Mouse (Mus musculus) stomach, postnatal 0 days (tissue): Measurements from ENCODE around the gene Olfr692.

Source experiments
- CTCF ChIP-seq: IDR thresholded peaks from 2 replicates; pipeline ENCODE4 v1.5.1; 2016; ENCODE audit warnings: antibody characterized with exemption, low read depth, mild to moderate bottlenecking, moderate library complexity
- EP300 ChIP-seq: optimal IDR thresholded peaks from 2 replicates; pipeline ENCODE3; 2016; ENCODE audit warnings: antibody characterized with exemption

DNA sequence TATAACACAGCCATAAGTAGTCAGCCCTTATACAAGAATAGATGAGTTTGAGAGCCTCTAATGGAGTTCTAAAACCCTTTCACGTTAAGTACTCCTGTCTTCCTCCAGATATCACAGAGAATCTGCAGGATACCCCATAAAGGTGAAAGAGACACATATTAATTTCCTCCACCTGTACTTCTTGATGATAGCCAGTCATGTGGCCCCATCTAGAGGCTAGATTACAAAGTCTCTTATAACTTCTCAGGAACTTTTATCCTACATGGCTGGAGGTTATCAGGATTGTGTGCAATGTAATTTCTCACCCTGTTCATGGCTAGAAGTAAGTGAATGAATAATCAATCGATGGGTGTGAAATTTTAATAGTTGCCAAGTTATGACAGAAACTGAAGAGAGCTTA lies 42.7 kb upstream of the Olfr692 start:
- no peak for TF ChIP-seq EP300
- peak; percentile 28; the same call in 1 of the 2 replicates for TF ChIP-seq CTCF
